Mouse (Mus musculus) midbrain, embryonic 11.5 days (tissue): ENCODE measurements around the gene Ranbp1. TPM values are rescaled to one million over a fixed set of nuclear protein-coding genes. Genes with fewer than 3 reads are reported as not detected.
A peak's percentile ranks its signal among the peaks of the same experiment; 100 is the strongest.

ENCODE experiments used
- ATAC-seq: fragments of 200-750 bp; cut with Nextera tagmentation; 2 replicates; pipeline ENCODE4 v1.8.0; 2017; ENCODE audit warnings: moderate TSS enrichment, moderate library complexity; ENCODE audit not compliant: low FRiP score
- DNase-seq: peaks from one replicate; pipeline ENCODE4 v3.0.0; 2015; ENCODE audit warnings: low spot score; ENCODE audit errors: missing footprints
- H3K27ac ChIP-seq: fragments of 300-500 bp; sonication (generic); 2 replicates; pipeline ENCODE4 v1.5.1; 2014; ENCODE audit warnings: low read depth, low read length
- H3K27me3 ChIP-seq: fragments of 300-500 bp; sonication (generic); 2 replicates; pipeline ENCODE4 v1.6.1; 2014; ENCODE audit warnings: mild to moderate bottlenecking, low read length, moderate library complexity, mixed read lengths; ENCODE audit not compliant: control insufficient read depth, insufficient read depth
- H3K36me3 ChIP-seq: fragments of 300-500 bp; sonication (generic); 2 replicates; pipeline ENCODE4 v1.6.1; 2014; ENCODE audit warnings: mild to moderate bottlenecking, low read length, moderate library complexity, mixed read lengths; ENCODE audit not compliant: control insufficient read depth, insufficient read depth
- H3K4me1 ChIP-seq: fragments of 300-500 bp; sonication (generic); 2 replicates; pipeline ENCODE4 v1.6.1; 2014; ENCODE audit warnings: low read length; ENCODE audit not compliant: control insufficient read depth, insufficient read depth
- H3K4me2 ChIP-seq: fragments of 300-500 bp; sonication (generic); 2 replicates; pipeline ENCODE4 v1.6.1; 2014; ENCODE audit warnings: mild to moderate bottlenecking, moderate library complexity
- H3K4me3 ChIP-seq: fragments of 300-500 bp; sonication (generic); 2 replicates; pipeline ENCODE4 v1.5.1; 2014; ENCODE audit warnings: low read depth, low read length
- H3K9ac ChIP-seq: fragments of 300-500 bp; sonication (generic); 2 replicates; pipeline ENCODE4 v1.6.1; 2014; ENCODE audit warnings: low read length
- H3K9me3 ChIP-seq: fragments of 300-500 bp; sonication (generic); 2 replicates; pipeline ENCODE4 v1.6.1; 2016; ENCODE audit warnings: low read length; ENCODE audit not compliant: control insufficient read depth
- WGBS: fragments of 180-500 bp; shearing (Covaris S2); extraction: QIAGEN DNeasy Blood & Tissue Kit; methylation state at CpG from one replicate; pipeline ENCODE4 v1.1.7; 2014; 5-methylcytosine and 5-hydroxymethylcytosine counted together
- polyA plus RNA-seq: library from polyadenylated mRNA; unstranded; fragments of >200 nt; fragmentation: Nextera tagmentation; extraction: Ambion mirVana; gene quantifications from 2 replicates; pipeline ENCODE4 v1.2.1, GENCODE M21; 2014

Ranbp1 gene
- polyA plus RNA-seq, 1 experiment from 2014 or later: 1,256 TPM

GRCm38 (mm10) chr16:18214858-18215257, 33.7 kb downstream of the Ranbp1 start:
- Histone ChIP-seq H3K27ac (peak overlapping the region; percentile 83), H3K4me2 (peak overlapping the region; percentile 46), H3K27me3 (no peaks in the 10 kb centered on the region), H3K36me3 (no peaks in the 10 kb centered on the region), H3K4me3 (0 out of 2 replicates have a peak overlapping the region, but pooled peaks have one; percentile 9), H3K9ac (peak overlapping the region; percentile 49; the same call in 1 of the 2 replicates), H3K9me3 (no peaks in the 10 kb centered on the region), H3K4me1 (peaks cover 24% of the 10 kb centered on the region)
- DNase-seq (no peak), ATAC-seq (no peak)
- WGBS: 73% methylated on average over 7 of the region's 7 CpGs

- DNase-seq: peak; percentile 99
- no peaks in the 10 kb centered on the region for H3K36me3 ChIP-seq
- peak overlapping the region; percentile 9 for H3K4me3 ChIP-seq
- peak overlapping the region; percentile 83 for H3K27ac ChIP-seq
- H3K4me1 ChIP-seq: peaks cover 23% of the 10 kb centered on the region
- H3K27me3 ChIP-seq: no peaks in the 10 kb centered on the region
- WGBS: 22% methylated on average over 6 of the region's 6 CpGs
- H3K4me2 ChIP-seq: peak overlapping the region; percentile 46
- H3K9ac ChIP-seq: peak overlapping the region; percentile 49
- ATAC-seq: peak; percentile 95
- H3K9me3 ChIP-seq: no peaks in the 10 kb centered on the region
Measured at GRCm38 (mm10) chr16:18213689-18214088, 34.8 kb downstream of the Ranbp1 start.

GRCm38 (mm10) chr16:18211417-18212171, 36.9 kb downstream of the Ranbp1 start:
- Histone ChIP-seq H3K36me3 (no peaks in the 10 kb centered on the region), H3K4me3 (no peak overlapping the region), H3K9ac (no peak overlapping the region), H3K4me1 (peaks cover 23% of the 10 kb centered on the region), H3K27me3 (no peaks in the 10 kb centered on the region), H3K4me2 (no peak overlapping the region), H3K27ac (no peak overlapping the region), H3K9me3 (no peaks in the 10 kb centered on the region)
- 52% methylated on average over 10 of the region's 10 CpGs for WGBS
- ATAC-seq (no peak), DNase-seq (peak; percentile 99)

GRCm38 (mm10) chr16:18210701-18211416, 37.7 kb downstream of the Ranbp1 start:
- H3K4me3 ChIP-seq: no peak overlapping the region
- H3K27ac ChIP-seq: no peak overlapping the region
- H3K4me1 ChIP-seq: peaks cover 23% of the 10 kb centered on the region
- 33% methylated on average over 8 of the region's 8 CpGs for WGBS
- H3K4me2 ChIP-seq: no peak overlapping the region
- ATAC-seq (no peak), DNase-seq (peak; percentile 95)
- H3K9me3 ChIP-seq: no peaks in the 10 kb centered on the region
- no peaks in the 10 kb centered on the region for H3K27me3 ChIP-seq
- H3K9ac ChIP-seq: no peak overlapping the region
- no peaks in the 10 kb centered on the region for H3K36me3 ChIP-seq

- 74% methylated on average over 7 of the region's 7 CpGs for WGBS
- H3K4me2 ChIP-seq: no peak overlapping the region
- H3K27me3 ChIP-seq: no peaks in the 10 kb centered on the region
- no peak overlapping the region for H3K27ac ChIP-seq
- no peak overlapping the region for H3K4me3 ChIP-seq
- 0 out of 2 replicates have a peak, but pooled peaks have one; percentile 6 for ATAC-seq
- H3K9me3 ChIP-seq: no peaks in the 10 kb centered on the region
- no peak overlapping the region for H3K9ac ChIP-seq
- no peak for DNase-seq
- H3K36me3 ChIP-seq: no peaks in the 10 kb centered on the region
- H3K4me1 ChIP-seq: peaks cover 6% of the 10 kb centered on the region
Measured at GRCm38 (mm10) chr16:18203430-18204091, 45.0 kb downstream of the Ranbp1 start.

GRCm38 (mm10) chr16:18202061-18202460, 46.5 kb downstream of the Ranbp1 start:
- Histone ChIP-seq H3K27me3 (no peaks in the 10 kb centered on the region), H3K9ac (no peak overlapping the region), H3K27ac (no peak overlapping the region), H3K36me3 (no peaks in the 10 kb centered on the region), H3K4me2 (no peak overlapping the region), H3K4me1 (peaks cover 6% of the 10 kb centered on the region), H3K9me3 (no peaks in the 10 kb centered on the region), H3K4me3 (no peak overlapping the region)
- ATAC-seq (no peak), DNase-seq (no peak)
- 83% methylated on average over 1 of the region's 1 CpGs for WGBS

GRCm38 (mm10) chr16:18201620-18202019, 46.9 kb downstream of the Ranbp1 start:
- Histone ChIP-seq H3K9ac (no peak overlapping the region), H3K4me3 (no peak overlapping the region), H3K36me3 (no peaks in the 10 kb centered on the region), H3K4me1 (peaks cover 6% of the 10 kb centered on the region), H3K9me3 (no peaks in the 10 kb centered on the region), H3K4me2 (no peak overlapping the region), H3K27me3 (no peaks in the 10 kb centered on the region), H3K27ac (no peak overlapping the region)
- WGBS: 62% methylated on average over 1 of the region's 1 CpGs
- DNase-seq (no peak), ATAC-seq (no peak)

GRCm38 (mm10) chr16:18200062-18200461, 48.5 kb downstream of the Ranbp1 start:
- Histone ChIP-seq H3K27me3 (no peaks in the 10 kb centered on the region), H3K4me3 (no peak overlapping the region), H3K4me1 (peaks cover 6% of the 10 kb centered on the region), H3K27ac (no peak overlapping the region), H3K9ac (no peak overlapping the region), H3K36me3 (no peaks in the 10 kb centered on the region), H3K4me2 (no peak overlapping the region), H3K9me3 (no peaks in the 10 kb centered on the region)
- DNase-seq (no peak), ATAC-seq (no peak)
- WGBS: 91% methylated on average over 2 of the region's 2 CpGs
